Mouse (Mus musculus): Measurements from ENCODE around the gene Ift81.

DNA sequence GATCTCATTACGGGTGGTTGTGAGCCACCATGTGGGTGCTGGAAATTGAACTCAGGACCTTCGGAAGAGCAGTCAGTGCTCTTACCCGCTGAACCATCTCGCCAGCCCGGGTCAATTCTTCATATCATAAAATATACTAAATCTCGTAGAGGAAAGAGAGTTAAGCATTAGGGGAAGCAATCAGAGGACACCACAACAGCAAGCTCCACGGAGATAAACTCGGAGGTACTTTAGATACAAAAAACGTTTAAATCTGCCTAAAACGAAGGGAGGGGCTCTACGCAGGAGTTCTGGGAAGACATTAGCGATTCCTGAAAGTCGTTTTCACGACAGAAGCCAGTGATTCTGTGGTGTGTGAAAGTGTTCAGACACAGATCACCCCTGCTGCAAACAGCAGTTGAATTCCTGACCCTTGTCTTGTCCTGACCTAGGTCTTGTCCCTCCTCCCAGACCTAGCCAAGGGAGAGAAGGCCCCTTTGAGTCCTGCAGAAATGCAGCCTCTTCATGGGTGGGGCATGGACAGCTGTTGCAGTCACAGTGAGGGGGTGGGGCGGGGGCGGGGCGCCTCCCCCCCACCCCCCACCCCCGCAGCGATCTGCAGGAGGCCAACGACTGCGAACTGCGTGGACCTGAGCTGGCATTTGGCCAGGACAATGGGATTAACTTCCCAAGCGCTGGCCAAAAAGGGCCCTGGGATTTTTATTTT is 100.7 kb downstream of the Ift81 start:
- no peak for TF ChIP-seq CTCF (IDR thresholded peaks at IDR 0.05)
- no peak for TF ChIP-seq EP300 (IDR thresholded peaks at IDR 0.05)
